Mouse (Mus musculus) gastrocnemius, adult 18-20 months (tissue): ENCODE data around the gene 2410131K14Rik. TPM values are rescaled to one million over a fixed set of nuclear protein-coding genes. Genes with fewer than 3 reads are reported as not detected.

Source experiments
- DNase-seq: peaks from one replicate; pipeline ENCODE4 v3.0.0; 2021; ENCODE audit warnings: low spot score
- total RNA-seq, 2 experiments: library from RNA; stranded (reverse); gene quantifications; 2 replicates each; pipeline ENCODE4 v1.2.3; 2021

Gene 2410131K14Rik
- total RNA-seq, 2 experiments from 2014 or later = 3.6 to 4.7 TPM

DNA sequence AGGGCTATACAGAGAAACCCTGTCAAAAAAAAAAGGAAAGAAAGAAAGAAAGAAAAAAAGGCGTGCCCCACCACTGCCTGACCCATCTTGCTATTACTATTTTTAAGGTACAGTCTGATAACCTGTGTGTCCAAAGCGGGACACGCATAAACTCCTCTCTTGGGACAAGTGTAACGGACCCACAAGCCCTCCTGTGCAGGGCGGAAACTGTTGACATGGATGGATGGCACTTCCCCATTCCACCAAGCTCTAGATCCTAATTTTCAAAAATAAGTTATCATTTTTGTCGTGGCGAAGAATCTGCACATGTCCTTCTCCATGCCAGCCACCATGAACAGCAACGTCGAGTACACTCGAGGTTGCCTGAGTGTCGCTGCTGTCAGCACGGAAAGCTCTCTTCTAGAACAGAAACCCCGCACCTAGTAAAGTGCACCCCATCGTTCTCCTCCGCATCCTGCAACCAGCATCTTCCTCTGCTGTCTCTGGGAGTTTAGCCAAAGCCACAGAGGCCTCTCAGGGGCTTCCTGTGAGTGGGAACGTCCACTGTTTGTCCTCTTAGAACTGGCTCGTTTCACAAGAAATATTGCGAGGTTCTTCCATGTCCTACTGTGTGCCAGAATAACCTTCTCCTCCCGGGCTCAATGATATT is 60.1 kb downstream of the 2410131K14Rik start:
- DNase-seq = no peak

DNA sequence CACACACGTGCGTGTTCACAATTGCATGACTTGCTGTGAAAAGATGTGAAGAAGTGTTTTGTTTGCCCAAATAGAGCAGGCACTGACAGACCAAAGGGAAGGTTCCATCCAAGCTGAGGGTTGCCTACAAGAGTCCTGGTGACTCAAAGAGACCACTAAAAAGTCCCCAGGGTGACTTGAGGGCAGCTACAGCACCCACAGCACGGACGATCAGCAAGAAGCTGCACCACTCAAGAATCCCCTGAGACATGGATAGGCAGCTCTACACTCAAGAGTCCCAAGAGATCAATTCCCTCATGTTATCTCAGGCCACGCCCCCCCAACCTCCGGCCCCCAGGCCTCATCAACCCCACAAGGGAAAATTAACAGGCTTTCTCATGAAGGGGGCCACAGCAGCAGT is 65.4 kb downstream of the 2410131K14Rik start:
- no peak for DNase-seq

DNA sequence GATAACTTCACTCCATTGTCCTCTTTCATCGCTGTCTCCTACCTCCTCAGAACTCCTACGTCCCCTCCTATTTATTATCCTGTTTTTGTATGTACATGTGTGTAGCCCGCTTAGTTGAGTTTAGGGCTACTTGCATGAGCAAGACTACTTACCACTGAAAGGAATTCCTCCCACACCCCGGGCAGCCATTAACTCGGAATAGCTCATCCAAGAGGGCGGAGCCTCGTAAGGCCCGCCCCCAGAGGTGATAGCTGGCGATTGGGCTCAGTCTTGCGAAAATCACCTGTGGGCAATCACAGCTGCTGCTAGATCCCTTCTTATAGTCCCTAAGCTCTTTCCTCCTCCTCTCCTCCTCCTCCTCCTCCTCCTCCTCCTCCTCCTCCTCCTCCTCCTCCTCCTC is 66.2 kb downstream of the 2410131K14Rik start:
- DNase-seq = no peak

- no peak for DNase-seq
These were observed 68.7 kb downstream of the 2410131K14Rik start for GRCm38 (mm10) chr5:118313766-118314165.

Other genes starting within 250 kb of the 2410131K14Rik start
- under 1 TPM; 0.37 to 0.81 TPM for gene Tesc, start 217.5 kb upstream of the 2410131K14Rik start, total RNA-seq
- gene Fbxw8, start 89.8 kb upstream of the 2410131K14Rik start, total RNA-seq = 10 to 100 TPM; 20.5 to 21.1 TPM
- gene Hrk, start 80.6 kb upstream of the 2410131K14Rik start, total RNA-seq = under 1 TPM; 0.12 to 0.21 TPM
- gene Rnft2, start 111 bp upstream of the 2410131K14Rik start, total RNA-seq = 1 to 10 TPM in 1 of 2 experiments, under 1 TPM in 1; 0.90 to 1.6 TPM